Mouse (Mus musculus): ENCODE data around the gene Dync1li1.
A peak's percentile ranks its signal among the peaks of the same experiment; 100 is the strongest.

Dync1li1 gene

GRCm38 (mm10) chr9:114729911-114730805, 41.6 kb downstream of the Dync1li1 start:
- no peak for DNase-seq (ENCODE audit: low spot score)

GRCm38 (mm10) chr9:114731011-114731755, 42.6 kb downstream of the Dync1li1 start, which contains the start of gene Cmtm6:
Gene Cmtm6, plus strand, starts transcription at chr9:114731116.
- DNase-seq (ENCODE audit: low spot score), result peak; percentile 92

- no peak for DNase-seq (ENCODE audit: low spot score)
Observed at GRCm38 (mm10) chr9:114731871-114732682, 43.5 kb downstream of the Dync1li1 start.

- no peak for DNase-seq (ENCODE audit: low spot score)
Observed at GRCm38 (mm10) chr9:114733238-114733637, 44.6 kb downstream of the Dync1li1 start.

GRCm38 (mm10) chr9:114736442-114736841, 47.9 kb downstream of the Dync1li1 start:
- DNase-seq (ENCODE audit: low spot score), result no peak

- no peak for DNase-seq (ENCODE audit: low spot score)
Observed at GRCm38 (mm10) chr9:114740336-114740735, 51.7 kb downstream of the Dync1li1 start.

GRCm38 (mm10) chr9:114742731-114743130, 54.1 kb downstream of the Dync1li1 start:
- DNase-seq (ENCODE audit: low spot score), result no peak

- no peak for DNase-seq (ENCODE audit: low spot score)
Observed at GRCm38 (mm10) chr9:114745163-114745562, 56.6 kb downstream of the Dync1li1 start.

GRCm38 (mm10) chr9:114745654-114746053, 57.1 kb downstream of the Dync1li1 start:
- DNase-seq (ENCODE audit: low spot score), result no peak

- no peak for DNase-seq (ENCODE audit: low spot score)
Observed at GRCm38 (mm10) chr9:114747012-114747411, 58.4 kb downstream of the Dync1li1 start.

GRCm38 (mm10) chr9:114747466-114747865, 58.9 kb downstream of the Dync1li1 start:
- no peak for DNase-seq (ENCODE audit: low spot score)

GRCm38 (mm10) chr9:114751582-114751981, 63.0 kb downstream of the Dync1li1 start:
- no peak for DNase-seq (ENCODE audit: low spot score)

- no peak for DNase-seq (ENCODE audit: low spot score)
Observed at GRCm38 (mm10) chr9:114752311-114752710, 63.7 kb downstream of the Dync1li1 start.

GRCm38 (mm10) chr9:114752863-114753484, 64.4 kb downstream of the Dync1li1 start:
- DNase-seq (ENCODE audit: low spot score), result peak; percentile 88

- DNase-seq (ENCODE audit: low spot score), result no peak
Observed at GRCm38 (mm10) chr9:114758272-114758671, 69.7 kb downstream of the Dync1li1 start.

- no peak for DNase-seq (ENCODE audit: low spot score)
Observed at GRCm38 (mm10) chr9:114758801-114759200, 70.2 kb downstream of the Dync1li1 start.

GRCm38 (mm10) chr9:114759886-114760285, 71.3 kb downstream of the Dync1li1 start:
- DNase-seq (ENCODE audit: low spot score), result no peak

GRCm38 (mm10) chr9:114760353-114760752, 71.8 kb downstream of the Dync1li1 start:
- DNase-seq (ENCODE audit: low spot score), result no peak

GRCm38 (mm10) chr9:114761848-114762247, 73.3 kb downstream of the Dync1li1 start:
- DNase-seq (ENCODE audit: low spot score), result no peak

GRCm38 (mm10) chr9:114763341-114763740, 74.8 kb downstream of the Dync1li1 start:
- no peak for DNase-seq (ENCODE audit: low spot score)

GRCm38 (mm10) chr9:114767030-114767429, 78.4 kb downstream of the Dync1li1 start:
- no peak for DNase-seq (ENCODE audit: low spot score)

- DNase-seq (ENCODE audit: low spot score), result no peak
Observed at GRCm38 (mm10) chr9:114767507-114767906, 78.9 kb downstream of the Dync1li1 start.

Measured in ovary, postnatal 10 days (tissue).